Mouse (Mus musculus): ENCODE measurements around the gene Gstp2.

DNA sequence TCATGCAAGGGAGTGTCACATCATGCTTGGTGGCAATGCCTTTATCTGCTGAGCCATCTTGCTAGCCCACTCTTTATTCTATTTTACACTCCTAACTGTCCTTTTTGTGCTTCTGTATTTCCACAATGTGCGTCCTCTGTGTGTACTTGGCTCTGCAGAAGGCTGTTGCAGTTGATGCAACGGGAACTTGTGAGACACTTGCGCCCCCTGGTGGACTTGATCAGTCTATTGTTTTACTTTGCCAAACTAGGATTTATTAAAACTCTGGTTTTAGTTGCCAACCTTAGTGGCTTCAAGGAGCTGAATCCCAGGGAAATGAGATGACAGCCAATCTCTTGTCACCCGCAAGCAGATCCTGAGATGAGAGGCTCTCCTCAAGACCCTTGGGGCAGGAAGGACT is 2.0 kb upstream of the Gstp2 start:
- TF ChIP-seq CTCF (IDR thresholded peaks at IDR 0.05; ENCODE audit: borderline replicate concordance, insufficient read depth, low read depth, low read length) = peak; percentile 80
- TF ChIP-seq POLR2A (IDR thresholded peaks at IDR 0.05; ENCODE audit: borderline replicate concordance, insufficient read depth, low read length) = no peak

Measured in cerebellum, adult 2 months (tissue).